Mouse (Mus musculus): ENCODE results near the gene G430095P16Rik.

The G430095P16Rik gene

DNA sequence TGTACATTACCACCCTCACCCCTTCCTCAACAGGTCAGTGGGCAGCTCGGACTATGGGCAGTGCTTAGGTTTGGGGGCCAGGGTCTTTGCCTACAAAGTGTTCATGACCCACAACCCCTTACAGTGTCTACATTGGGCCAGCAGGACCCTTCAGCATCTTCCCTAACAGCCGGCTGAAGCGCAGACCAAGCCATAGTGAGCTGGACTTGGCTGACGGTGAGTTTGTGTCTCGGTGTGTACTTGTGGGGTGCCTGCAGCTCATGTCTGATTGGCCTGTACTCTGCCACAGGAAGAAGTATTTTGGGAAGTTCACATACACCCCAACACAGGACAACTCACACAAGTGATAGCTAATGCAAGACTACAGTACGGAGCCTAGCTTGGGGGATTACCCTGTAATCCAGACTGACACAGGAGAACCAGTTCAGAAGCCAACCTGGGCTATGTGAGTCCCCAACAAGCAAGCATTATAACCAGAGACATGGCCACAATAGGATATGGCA is 19.8 kb upstream of the G430095P16Rik start:
- DNase-seq (ENCODE audit: low spot score) = no peak

DNA sequence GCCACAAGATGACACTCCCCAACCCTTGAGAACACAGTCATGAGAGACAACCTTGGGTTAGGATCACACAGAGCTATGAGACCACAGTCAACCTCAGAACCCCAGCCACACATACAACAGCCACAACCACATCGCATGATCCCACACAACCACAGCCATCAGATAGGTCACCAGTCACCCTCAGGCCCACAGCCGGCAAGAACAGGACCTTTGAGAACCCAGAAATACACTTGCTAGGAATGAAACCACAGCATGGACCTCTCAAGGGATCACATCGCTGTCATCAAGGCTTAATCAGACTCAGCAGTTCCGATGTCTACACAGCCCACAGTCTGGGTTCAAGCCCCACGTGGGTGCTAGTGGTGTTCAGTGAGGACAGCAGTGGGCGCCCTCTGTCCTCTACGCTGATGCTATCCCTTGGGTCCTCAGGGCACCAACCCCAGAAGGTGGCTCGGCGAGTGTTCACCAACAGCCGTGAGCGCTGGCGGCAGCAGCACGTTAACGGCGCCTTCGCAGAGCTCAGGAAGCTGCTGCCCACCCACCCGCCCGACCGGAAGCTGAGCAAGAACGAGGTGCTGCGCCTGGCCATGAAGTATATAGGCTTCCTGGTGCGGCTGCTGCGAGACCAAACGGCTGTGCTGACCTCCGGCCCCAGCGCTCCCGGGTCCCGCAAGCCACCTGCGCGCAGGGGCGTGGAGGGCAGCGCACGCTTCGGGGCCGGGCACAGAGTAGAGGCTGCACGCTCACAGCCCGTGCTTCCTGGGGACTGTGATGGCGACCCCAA is 19.1 kb upstream of the G430095P16Rik start:
- no peak for DNase-seq (ENCODE audit: low spot score)

DNA sequence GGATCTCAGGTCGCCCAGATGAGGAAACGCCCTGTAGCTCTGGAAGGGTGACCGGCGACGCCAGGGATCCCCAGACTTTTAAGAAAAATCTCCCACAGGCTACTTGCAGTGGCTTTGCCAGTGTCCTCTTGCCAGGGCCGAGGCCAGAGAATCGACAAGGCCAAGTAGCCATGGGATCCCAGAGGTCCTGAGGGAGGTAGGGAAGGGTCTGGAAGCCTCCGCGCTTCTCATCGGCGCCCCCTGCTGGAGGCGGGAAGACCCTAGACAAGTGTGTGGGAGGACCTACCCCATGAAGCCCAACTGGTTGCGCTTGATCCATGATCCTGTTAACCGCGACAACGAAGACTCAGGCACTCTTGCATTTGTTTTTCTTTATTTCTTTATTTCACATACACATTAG is 18.5 kb upstream of the G430095P16Rik start:
- peak; percentile 89 for DNase-seq (ENCODE audit: low spot score)

DNA sequence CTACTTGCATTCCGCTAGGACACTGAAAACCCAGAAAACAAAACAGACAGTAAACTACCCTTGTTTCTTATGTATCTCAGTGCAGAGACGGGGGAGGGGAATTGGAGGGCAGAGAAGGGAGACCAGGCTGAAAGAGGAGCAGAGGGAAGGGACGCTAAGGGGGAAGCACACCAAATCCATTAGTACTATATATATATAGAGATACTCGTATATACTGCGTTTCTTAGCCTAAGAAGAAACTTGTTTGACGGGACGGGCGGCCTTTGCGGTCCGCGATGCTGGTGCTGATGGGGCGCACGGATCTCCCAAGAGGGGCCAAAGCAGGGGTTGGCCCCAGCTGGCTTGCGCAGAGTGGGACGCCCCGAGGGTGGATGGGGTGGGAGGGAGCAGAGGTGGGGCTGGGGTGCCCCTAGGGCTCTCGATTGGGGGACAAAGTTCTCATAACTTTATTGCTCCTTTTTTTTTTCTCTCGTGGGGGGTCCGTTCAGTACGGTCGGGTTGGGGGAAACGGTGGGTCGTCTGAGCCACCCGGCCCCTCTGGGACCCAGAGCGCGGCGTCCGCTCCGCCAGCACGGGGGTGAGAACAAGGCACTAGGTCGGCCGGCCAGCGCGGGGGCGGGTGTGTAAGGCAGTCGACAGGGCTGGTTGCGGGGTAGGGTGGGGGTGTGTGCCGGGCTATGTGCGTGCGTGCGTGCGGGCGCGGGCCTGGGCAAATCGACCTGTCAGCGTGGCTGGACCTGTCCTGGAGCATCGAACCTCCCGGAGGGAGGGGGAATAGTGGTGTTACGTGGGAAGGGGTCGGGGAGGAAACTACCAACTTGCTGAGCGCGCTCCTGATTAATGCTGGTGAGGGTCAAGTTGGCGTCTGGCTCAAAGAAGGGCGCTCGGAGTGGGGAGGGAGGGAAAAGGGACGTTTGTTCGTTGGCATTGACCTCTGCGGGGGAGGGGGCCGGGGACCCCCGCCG is 17.7 kb upstream of the G430095P16Rik start:
- no peak for DNase-seq (ENCODE audit: low spot score)

DNA sequence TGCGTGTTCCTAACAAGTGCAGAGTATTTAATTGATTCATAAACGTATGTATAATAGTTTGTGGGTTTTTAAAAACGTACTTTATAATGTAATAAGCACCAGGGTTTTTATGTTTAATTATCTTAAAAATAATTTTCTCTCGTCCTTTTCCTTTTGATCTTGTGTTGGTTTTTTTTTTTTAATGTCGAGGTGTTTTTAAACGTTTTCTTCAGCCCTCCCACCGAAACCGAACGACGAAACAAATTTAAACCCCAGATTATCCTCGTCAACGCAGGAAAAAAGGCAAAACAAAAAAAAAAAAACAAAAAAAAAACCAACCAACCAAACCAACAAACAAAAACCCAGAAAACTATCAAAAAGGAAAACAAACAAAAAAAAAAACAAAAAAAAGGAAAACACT is 16.8 kb upstream of the G430095P16Rik start:
- no peak for DNase-seq (ENCODE audit: low spot score)

DNA sequence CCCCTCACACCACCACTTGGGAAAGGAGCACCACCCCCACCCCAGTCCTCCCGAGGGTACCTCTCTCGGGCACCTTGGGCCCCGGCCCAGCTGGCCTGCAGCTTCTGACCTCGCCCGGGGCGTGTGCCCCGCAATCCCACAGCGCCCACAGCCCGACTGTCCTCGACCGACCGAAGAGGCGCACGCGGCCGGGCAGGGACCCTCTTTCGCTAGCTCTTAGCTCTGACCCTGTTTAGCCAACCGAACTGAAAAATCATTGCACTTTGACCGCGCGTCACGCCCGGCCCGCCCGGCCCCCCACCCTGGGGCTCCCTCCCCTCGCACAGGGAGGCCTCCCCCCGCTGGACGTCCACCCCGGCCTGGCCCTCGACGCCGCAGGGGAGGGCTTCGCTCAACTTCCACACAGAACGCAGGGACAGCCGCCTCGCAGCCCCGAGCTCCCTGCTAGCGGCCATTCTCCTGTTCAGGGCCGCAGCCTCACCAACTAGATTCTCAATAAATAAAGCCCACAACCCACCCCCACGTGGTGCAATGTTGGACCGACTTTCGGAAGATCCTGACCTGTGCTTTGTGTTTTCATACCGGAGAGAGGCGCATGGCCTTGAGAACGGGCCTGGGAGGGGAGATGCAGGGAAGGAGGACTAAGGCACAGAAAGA is 16.1 kb upstream of the G430095P16Rik start:
- DNase-seq (ENCODE audit: low spot score) = no peak

DNA sequence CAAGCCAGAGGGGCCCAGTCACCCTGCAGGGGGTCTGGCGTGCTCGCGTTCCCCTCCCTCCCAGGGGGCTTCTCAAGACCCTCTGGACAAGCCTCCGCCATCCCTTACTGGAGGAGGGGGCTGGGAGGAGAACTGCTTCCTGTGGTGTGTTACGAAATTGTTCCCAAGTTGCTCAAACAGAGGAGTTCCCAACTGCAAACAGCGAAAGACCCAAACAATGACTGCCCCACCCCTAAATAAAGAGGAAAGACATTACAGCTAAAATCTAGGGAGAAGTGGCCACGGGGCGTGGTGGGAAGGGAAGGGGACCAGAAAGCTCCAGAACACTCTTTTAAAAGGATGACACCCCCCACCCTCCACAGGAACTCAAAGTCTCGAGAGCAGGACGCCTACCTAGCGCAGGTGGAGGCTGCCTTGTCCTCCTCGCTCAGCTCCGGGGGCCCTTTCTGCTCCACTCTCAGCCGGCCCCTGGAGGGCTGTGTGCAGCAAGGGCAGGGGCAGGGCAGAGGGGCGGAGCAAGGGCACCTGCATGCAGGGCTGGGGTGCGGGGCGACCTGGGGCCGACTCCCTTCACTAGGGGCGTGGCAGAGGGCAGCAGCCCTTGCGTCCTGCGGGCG is 15.4 kb upstream of the G430095P16Rik start:
- no peak for DNase-seq (ENCODE audit: low spot score)

DNA sequence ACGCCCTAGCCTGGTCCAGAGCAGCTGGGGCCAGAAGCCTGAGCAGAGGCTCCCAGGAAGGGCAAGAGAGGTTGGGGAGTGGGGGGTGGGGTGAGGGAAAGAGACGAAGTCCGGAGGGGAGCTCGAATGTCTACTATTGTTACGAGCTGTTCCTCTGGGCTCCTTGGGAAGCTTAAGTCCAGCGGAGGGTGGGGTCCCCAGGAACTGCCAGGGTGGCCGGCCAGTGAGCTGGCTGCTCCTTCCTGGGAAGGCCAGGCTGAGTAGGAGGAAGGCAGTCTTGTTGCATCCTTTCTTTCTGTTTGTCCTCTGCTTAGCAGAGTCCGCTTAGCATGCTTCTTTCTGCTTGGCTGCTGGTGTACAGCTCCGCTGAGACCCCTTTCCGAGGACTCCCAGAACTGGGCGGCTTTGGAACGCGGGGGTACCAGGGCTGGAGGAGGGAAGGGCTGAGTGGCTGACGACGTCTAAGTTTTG is 14.7 kb upstream of the G430095P16Rik start:
- DNase-seq (ENCODE audit: low spot score) = no peak

DNA sequence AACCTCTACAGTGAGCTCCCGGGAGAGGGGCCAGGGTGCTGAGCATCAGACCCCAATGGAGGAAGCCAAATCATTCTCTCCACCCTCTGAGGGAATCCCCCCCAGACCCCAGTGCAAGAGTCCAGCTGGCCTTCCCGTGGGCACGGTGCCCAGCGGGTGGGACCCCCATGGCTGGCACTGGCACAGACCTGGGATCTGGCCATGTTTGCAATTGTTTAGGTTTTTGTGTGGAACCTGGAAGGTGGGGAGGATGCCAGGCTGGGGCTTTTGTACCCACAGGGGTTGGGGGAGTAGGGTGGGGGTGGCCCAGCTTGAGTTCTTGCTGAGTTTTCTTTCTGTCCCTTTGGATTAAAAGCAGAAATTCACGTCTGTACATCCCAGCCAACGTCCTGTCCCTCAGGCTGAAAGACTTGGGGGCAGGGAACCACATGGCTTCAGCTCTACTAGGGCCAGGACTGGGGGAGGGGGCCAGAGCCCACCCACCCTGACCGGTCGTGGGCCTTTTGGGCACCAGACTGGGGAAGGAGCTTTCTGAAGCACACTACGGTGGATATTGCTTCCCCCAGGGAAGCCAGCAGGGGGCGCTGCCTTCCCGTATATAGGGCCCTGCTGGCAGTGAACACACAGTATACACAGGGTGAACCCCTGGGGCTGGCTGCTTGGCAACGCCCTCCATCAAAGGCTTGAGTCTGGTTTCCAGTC is 13.9 kb upstream of the G430095P16Rik start:
- DNase-seq (ENCODE audit: low spot score) = peak; percentile 91

DNA sequence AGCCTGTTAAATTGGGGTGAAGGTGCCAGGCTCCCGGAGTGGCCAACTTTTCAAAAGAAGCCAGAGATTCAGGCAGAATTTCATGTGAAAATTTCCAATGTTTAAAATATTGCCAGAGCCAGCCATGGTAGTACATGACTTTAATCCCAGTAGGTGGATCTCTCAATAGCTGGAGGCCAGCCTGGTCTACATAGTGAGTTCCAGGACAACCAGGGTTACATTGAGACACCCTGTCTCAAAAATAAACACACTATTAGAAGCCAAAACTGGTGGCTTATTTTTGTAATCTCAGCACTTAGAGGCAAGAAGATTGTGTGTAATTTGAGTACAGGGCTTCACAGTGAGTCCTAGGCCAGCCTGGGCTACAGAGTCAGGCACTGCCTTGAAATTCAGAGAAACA is 12.9 kb upstream of the G430095P16Rik start:
- no peak for DNase-seq (ENCODE audit: low spot score)

DNA sequence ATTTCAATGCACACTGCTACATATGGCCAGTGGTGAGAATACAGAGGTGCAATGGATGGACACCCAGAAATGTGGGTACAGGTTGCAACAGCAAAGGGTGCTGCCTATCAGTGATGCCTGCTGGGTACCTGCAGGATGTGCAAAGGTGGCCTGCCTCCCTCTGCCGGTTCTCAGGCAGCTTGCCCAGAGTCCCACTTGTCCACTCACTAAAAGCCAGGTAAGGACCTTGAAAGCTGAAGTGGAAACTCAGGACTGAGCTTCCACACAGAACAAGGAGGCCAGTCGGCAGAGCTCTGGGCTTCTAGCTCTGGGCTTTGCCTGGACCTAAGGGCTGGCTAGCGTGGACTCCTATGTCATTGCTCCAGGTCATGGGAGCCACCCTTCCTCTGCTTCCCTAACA is 11.5 kb upstream of the G430095P16Rik start:
- no peak for DNase-seq (ENCODE audit: low spot score)

DNA sequence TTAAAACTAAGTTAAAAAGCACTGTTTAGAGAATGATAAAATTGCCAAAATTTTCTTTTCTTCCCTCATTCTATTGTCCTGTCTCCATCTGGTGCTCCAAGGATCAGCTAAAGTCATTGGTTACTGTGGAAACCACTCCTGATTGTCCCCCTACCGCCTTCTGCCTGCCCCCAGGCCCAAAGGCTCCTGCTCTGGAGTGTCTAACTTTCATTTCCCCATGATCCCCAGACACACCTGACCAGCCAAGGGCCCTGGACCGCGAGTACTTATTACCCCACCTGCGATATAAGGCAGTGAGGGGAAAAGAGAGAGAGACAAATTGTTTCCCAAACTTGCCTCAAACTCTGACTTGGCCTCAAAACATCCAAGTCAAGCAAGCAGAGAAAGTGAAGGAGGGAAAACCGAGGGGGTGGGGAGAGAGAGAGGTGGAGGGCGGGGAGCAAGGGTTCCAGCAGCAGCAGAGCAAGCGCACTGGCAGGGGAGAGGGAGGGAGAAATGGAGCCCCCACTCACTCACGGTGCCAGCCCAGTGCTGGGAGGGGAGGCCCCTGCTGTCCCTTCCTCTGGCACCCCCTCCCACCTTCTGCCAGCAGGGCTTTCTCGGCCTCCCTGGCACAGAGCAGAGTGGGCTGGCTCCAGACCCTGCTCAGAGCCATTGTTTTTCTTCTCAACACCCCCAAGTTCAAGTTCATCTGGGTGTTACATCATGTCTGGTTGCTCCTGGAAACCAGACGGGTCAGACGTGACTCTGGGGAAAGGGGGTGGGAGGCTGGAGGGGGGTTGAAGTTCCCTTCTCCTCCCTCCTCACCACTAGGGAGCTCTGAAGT is 10.7 kb upstream of the G430095P16Rik start:
- no peak for DNase-seq (ENCODE audit: low spot score)

DNA sequence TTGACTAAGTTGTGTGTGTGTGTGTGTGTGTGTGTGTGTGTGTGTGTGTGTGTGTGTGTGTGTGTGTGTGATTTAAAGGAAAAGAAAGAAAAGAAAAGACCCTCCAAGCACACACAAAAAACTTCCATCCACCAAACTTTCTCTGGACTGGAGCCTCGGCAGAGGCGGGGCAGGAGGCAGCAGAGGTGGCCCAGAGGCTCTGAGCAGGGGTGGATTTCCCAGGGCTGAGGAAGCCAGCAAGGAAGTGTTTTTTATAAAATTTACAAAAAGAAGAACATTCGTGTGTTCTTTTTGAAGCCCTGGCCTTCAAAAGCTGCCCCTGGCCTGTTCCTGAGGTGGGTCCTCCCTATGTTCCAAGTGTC is 10.1 kb upstream of the G430095P16Rik start:
- no peak for DNase-seq (ENCODE audit: low spot score)

DNA sequence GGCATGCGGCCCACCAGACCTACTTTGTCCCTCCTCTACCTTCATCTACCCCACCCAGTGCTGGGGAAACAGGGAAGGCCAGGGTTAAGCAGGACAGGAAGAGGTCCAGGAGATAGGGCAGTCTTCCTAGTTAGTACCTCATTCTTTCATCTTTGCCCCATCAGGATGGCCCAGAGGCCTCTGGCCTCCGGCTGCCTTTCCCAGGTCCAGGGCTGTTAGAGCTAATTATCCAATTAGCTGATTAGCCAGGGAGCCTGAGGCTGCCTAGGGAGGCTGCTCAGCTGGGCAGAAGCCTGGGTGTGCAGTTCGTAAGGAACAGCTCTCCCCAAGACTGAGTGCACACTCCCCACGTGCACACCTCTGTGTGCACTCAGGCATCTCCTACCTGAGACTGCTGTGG is 9.4 kb upstream of the G430095P16Rik start:
- no peak for DNase-seq (ENCODE audit: low spot score)

DNA sequence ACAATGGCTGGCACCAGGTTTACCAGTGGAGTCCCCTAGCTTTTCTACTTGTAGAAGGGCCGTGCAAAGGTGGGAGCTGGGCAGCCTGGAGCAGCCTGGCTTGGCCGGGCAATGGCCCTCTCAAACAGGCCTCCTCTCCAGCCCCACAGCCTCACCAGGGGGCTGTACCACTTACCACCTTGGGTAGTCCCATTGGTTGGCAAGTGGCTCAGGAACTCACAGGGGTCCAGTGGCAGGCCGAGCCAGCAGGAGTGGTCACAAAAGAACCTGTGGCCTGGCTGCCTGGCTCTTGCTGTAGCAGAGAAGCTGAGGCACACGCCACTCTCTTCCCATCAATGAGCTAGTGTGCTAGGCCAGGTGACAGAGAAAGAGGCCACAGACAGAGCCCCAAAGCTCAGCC is 8.6 kb upstream of the G430095P16Rik start:
- DNase-seq (ENCODE audit: low spot score) = no peak

DNA sequence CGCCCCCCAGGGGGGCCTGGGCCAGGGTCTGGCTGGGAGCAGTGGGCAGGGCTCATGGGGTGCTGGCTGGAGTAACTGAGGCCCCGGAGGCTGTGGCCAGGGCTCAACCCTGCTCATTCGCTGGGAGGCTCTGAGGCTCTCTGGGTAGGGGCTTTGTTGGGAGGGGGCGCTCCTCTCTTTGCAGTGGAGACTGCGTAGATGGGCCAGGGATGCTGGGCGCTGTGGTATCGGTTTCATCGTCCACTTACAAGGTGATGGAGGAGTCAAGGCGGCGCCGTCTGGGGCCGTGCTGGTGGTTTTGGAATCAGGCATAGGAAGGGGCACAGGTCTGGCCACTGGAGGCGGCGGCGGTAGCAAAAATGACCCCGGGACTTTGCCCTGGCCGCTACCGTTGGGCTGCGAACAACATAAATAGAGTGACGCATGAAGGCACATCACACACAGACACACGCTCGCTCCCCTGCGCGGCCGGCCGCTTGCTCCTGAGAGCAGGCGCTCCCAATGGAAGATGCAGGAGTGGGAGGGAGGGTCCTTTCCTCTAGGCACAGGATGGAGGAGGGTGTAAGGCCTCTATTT is 6.8 kb upstream of the G430095P16Rik start:
- no peak for DNase-seq (ENCODE audit: low spot score)

DNA sequence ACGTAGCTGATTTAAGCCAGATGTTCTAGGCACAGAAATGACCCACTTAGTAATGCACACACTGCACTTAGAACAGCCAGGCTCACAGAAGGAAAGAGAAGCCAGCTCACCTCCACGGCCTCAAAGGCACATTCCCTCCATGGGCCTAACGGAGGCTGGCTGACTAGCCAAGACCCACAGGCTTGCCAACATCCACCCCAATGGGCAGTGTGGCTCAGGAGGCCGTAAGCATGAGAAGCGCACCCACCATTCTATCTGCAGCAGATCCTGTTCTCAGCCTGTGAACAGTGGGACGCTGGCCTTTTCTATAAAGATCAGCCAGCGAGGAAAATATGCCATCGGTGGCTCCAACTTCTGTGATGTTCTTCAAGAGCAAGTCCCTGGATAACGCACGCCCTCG is 6.0 kb upstream of the G430095P16Rik start:
- DNase-seq (ENCODE audit: low spot score) = no peak

DNA sequence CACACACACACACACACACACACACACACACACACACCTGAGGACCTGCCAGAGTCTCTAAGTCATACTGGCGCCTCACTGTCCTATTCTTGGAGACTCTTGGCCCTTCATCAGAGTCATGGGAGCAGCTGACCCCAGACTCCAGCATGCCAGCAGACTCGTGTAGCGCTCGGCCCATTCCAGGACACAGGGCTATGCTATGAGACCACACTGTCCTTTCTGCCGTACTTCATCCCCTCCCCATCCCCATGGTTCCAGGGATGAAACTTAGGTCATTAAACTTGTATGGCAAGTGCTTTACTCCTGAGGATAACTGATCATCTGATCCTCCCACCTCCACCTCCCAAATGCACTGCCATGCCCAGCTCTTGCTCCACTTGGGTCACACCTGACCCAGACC is 4.3 kb upstream of the G430095P16Rik start:
- no peak for DNase-seq (ENCODE audit: low spot score)

DNA sequence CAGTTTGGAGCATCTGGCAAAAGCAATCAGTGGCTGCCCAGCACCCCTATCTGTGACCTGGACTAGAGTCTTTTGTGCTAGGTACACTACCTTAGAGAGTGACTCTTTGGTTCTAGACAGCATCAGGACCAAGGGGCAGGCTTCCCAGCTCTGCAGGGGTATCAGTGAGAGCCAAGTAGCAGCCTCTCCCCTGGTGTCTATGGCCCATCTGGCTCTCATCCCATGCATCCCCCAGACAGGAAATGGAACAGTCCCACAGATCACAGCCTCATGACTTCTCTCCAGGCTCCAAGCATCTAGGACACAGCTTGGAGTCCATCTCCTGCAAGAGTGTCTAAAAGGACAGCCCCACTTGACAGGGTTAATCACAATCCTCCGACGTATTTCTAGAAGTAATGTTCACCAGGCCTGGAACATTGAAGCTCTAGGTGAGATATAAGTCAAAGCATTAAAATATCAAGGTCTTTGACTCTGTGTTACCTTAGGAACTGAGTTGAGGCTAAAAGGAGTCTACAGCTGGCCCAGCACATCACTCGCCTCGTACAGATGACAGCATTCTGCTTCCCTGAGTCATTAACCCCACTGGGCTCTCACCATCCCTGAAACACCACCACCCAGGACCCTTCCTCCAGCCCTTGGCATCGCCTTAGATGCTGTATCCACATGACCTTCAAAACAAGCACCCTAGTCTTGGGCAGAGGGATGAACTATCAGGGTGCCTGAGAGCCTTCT is 3.7 kb upstream of the G430095P16Rik start:
- no peak for DNase-seq (ENCODE audit: low spot score)

DNA sequence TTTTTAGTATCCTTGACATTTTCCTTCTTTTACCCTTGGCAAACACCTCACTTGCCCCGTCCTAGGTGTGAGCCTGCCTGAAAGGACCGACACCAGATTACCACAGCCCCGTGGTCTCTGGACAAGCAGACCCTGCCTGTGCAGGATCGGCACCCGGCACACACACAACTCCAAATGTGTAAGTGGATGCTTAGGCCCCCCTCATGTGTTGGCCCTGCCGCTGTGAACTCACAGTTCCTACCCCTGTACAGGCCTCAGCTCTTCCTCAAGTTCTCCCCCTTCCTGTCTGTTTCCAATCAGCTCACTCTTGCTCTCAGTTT is 317 bp upstream of the G430095P16Rik start:
- DNase-seq (ENCODE audit: low spot score) = no peak
